Mouse (Mus musculus): ENCODE data around the gene Adgrg3. TPM values are rescaled to one million over a fixed set of nuclear protein-coding genes. Genes with fewer than 3 reads are reported as not detected.

The Adgrg3 gene
- polyA plus RNA-seq, 1 experiment, result 0.27 TPM

DNA sequence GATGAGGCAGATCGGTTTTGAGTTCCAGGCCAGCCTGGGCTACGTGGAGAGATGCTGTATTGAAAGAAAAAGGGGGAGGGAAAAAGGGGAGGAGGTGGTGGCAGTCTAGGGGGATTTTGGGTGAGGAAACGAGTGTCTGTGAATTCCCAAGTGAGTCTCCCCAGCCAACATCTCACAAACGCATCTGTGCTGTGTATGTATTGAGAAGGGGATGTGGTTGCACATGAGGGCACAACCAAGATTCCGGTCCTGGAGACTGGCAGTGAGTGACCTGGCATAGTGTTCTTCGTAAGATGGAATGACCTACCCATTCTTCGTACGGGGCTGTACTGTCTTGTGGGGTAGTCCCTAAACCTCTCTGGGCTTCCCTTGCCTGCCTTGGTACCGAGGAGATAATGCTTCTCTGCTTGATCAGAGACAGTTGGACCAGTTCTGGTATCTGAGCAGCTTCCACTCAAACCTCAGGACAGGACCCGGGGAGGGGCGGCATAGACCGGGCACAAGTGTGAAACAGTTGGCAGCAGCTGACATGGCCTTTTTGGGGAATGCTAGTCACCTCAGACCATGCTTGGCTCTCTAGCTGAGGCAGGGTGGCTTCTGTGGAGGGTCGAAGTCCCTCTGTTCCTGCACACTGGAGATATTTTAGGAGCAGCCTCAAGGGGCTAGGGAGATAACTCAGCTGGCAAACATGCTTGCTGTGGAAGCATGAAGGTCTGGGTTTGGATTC, 38.7 kb upstream of the Adgrg3 start:
- H3K4me1 ChIP-seq (ENCODE audit: control insufficient read depth, insufficient read depth, low read length), result peaks cover 8% of the 10 kb centered on the region
- TF ChIP-seq EP300 (IDR thresholded peaks at IDR 0.05; ENCODE audit: insufficient read depth, low read depth, low read length) (no peak), POLR2A (IDR thresholded peaks at IDR 0.05; ENCODE audit: insufficient read depth, low read length) (no peak), CTCF (IDR thresholded peaks at IDR 0.05; ENCODE audit: low read depth, low read length) (no peak)
- no peak overlapping the region for H3K9ac ChIP-seq (ENCODE audit: low read depth, poor library complexity, severe bottlenecking)
- H3K9me3 ChIP-seq (replicated peaks; ENCODE audit: control insufficient read depth, insufficient read depth, low read length, poor library complexity, severe bottlenecking), result no peaks in the 10 kb centered on the region; the same call in 1 of the 2 replicates
- no peaks in the 10 kb centered on the region for H3K36me3 ChIP-seq (ENCODE audit: control insufficient read depth, insufficient read depth, low read length, poor library complexity, severe bottlenecking)
- H3K4me3 ChIP-seq (ENCODE audit: low read depth, low read length), result no peak overlapping the region
- H3K27me3 ChIP-seq (ENCODE audit: control insufficient read depth, insufficient read depth, low read length, poor library complexity, severe bottlenecking), result no peaks in the 10 kb centered on the region
- H3K27ac ChIP-seq (ENCODE audit: insufficient read depth, low read length), result no peak overlapping the region

DNA sequence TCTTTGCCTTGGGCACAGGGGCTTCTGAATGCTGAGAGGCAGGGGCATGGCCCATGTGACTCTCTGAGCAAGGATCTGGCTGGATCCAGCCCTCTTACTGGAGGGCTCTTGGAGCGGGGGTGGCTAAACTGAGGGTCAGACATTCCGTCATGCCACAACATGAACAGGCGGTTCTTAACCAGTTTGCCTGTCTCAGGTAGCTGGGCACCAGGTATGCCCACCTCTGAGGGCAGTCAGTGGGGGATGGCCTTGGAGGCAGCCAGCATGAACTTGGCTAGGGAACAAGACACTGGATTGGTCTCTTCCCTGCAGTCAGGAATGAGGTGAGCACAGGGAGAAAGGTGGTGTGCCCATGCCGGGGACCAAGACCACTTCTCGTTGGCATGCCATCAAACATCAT, 37.3 kb upstream of the Adgrg3 start:
- TF ChIP-seq EP300 (IDR thresholded peaks at IDR 0.05; ENCODE audit: insufficient read depth, low read depth, low read length) (no peak), CTCF (IDR thresholded peaks at IDR 0.05; ENCODE audit: low read depth, low read length) (no peak), POLR2A (IDR thresholded peaks at IDR 0.05; ENCODE audit: insufficient read depth, low read length) (no peak)
- no peak overlapping the region for H3K27ac ChIP-seq (ENCODE audit: insufficient read depth, low read length)
- no peaks in the 10 kb centered on the region for H3K36me3 ChIP-seq (ENCODE audit: control insufficient read depth, insufficient read depth, low read length, poor library complexity, severe bottlenecking)
- no peaks in the 10 kb centered on the region for H3K27me3 ChIP-seq (ENCODE audit: control insufficient read depth, insufficient read depth, low read length, poor library complexity, severe bottlenecking)
- no peak overlapping the region for H3K9ac ChIP-seq (ENCODE audit: low read depth, poor library complexity, severe bottlenecking)
- no peaks in the 10 kb centered on the region; the same call in 1 of the 2 replicates for H3K9me3 ChIP-seq (replicated peaks; ENCODE audit: control insufficient read depth, insufficient read depth, low read length, poor library complexity, severe bottlenecking)
- no peak overlapping the region for H3K4me3 ChIP-seq (ENCODE audit: low read depth, low read length)
- no peaks in the 10 kb centered on the region for H3K4me1 ChIP-seq (ENCODE audit: control insufficient read depth, insufficient read depth, low read length)

DNA sequence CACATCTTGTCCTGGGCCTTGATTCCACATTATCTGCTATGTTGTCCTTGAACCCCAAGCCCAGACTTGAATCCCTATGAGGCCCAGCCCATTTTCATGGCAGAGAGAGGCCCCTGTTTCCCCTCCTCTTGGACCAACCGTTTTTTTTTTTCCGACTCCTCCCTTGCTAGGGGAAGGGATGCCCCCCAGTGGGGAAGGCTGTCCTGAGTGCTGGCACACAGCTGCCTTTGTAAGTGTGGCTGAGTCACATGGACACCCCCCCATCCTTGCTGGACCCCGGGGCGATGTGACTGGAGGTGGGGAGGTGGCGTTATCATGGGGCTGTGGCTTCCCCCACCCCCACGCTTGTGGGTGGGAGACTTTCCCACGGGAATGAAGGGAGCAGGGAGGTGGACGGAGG, 36.5 kb upstream of the Adgrg3 start:
- H3K4me3 ChIP-seq (ENCODE audit: low read depth, low read length), result no peak overlapping the region
- no peak overlapping the region for H3K27ac ChIP-seq (ENCODE audit: insufficient read depth, low read length)
- no peaks in the 10 kb centered on the region; the same call in 1 of the 2 replicates for H3K9me3 ChIP-seq (replicated peaks; ENCODE audit: control insufficient read depth, insufficient read depth, low read length, poor library complexity, severe bottlenecking)
- no peaks in the 10 kb centered on the region for H3K4me1 ChIP-seq (ENCODE audit: control insufficient read depth, insufficient read depth, low read length)
- H3K27me3 ChIP-seq (ENCODE audit: control insufficient read depth, insufficient read depth, low read length, poor library complexity, severe bottlenecking), result no peaks in the 10 kb centered on the region
- no peak overlapping the region for H3K9ac ChIP-seq (ENCODE audit: low read depth, poor library complexity, severe bottlenecking)
- no peaks in the 10 kb centered on the region for H3K36me3 ChIP-seq (ENCODE audit: control insufficient read depth, insufficient read depth, low read length, poor library complexity, severe bottlenecking)
- TF ChIP-seq POLR2A (IDR thresholded peaks at IDR 0.05; ENCODE audit: insufficient read depth, low read length) (no peak), CTCF (IDR thresholded peaks at IDR 0.05; ENCODE audit: low read depth, low read length) (no peak), EP300 (IDR thresholded peaks at IDR 0.05; ENCODE audit: insufficient read depth, low read depth, low read length) (no peak)

DNA sequence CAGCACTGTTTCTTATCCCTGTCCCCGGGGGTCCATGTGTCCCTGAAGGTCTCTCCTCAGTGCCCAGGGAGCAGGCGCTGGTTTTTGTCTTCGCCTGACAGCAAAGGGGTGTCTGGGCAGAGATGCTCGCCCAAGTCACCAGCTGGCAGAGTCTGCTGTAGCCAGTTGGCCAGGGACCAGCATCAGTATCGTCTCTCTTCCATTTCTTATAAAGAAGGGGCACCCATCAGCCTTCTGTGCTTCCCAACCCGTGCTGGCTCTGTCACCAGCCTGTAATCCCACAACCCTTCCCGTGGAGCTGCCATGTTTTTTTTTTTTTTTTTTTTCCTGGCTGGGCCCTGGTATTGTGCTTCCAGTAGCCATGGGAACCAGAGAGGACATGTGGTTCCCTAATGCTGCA, 35.6 kb upstream of the Adgrg3 start:
- TF ChIP-seq POLR2A (IDR thresholded peaks at IDR 0.05; ENCODE audit: insufficient read depth, low read length) (no peak), CTCF (IDR thresholded peaks at IDR 0.05; ENCODE audit: low read depth, low read length) (no peak), EP300 (IDR thresholded peaks at IDR 0.05; ENCODE audit: insufficient read depth, low read depth, low read length) (no peak)
- no peaks in the 10 kb centered on the region; the same call in 1 of the 2 replicates for H3K9me3 ChIP-seq (replicated peaks; ENCODE audit: control insufficient read depth, insufficient read depth, low read length, poor library complexity, severe bottlenecking)
- H3K36me3 ChIP-seq (ENCODE audit: control insufficient read depth, insufficient read depth, low read length, poor library complexity, severe bottlenecking), result no peaks in the 10 kb centered on the region
- no peaks in the 10 kb centered on the region for H3K4me1 ChIP-seq (ENCODE audit: control insufficient read depth, insufficient read depth, low read length)
- no peak overlapping the region for H3K9ac ChIP-seq (ENCODE audit: low read depth, poor library complexity, severe bottlenecking)
- H3K27me3 ChIP-seq (ENCODE audit: control insufficient read depth, insufficient read depth, low read length, poor library complexity, severe bottlenecking), result no peaks in the 10 kb centered on the region
- no peak overlapping the region for H3K27ac ChIP-seq (ENCODE audit: insufficient read depth, low read length)
- no peak overlapping the region for H3K4me3 ChIP-seq (ENCODE audit: low read depth, low read length)

DNA sequence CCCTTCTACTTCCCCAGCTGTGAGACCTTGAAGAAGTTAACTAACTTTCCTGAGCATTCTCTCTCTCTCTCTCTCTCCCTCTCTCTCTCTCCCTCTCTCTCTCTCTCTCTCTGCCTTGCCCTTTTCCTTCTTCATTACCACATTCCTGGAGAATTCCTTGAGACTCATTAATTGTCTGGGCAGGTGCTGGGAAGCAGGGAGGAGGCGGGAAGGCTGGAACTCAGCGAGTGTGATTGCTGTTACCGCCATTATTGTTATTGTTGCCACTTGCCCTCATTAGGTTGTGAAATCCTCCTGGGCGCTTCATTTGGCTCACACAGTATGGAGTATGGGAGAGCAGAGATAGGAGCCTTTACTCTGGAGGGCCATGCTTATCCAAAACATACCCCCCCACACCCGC, 34.3 kb upstream of the Adgrg3 start:
- Histone ChIP-seq H3K27ac (ENCODE audit: insufficient read depth, low read length) (no peak overlapping the region), H3K4me1 (ENCODE audit: control insufficient read depth, insufficient read depth, low read length) (no peaks in the 10 kb centered on the region)

DNA sequence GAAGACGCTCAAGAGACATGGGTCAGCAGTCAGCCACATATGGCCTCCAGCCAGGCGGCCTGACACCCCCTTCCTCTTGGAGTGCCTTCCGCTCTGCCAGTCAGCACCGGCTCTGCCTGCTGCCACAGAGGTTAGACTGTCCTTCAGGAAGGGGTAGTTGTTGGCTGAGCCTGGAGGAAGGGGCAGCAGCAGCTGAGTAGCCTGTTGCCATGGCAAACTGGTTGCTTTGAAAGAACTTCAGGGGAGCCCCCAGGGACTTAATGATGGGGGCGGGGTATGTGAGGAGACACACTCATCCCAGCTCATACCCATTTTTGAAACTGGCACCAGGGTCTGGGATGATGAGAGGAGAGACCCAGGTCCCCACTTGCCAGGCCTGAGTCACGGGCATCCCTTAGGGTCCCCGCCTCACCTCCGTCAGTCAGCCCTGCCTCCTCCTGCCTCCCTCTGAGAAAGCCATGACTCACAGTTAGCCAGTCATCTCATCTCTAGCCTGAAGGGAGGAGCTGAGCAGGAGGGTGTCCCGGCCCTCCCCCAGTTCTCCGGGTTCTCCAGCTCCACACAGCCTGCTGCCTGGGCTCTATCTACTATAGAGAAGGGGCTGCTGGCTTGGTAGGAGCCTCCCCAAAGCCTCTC, 33.5 kb upstream of the Adgrg3 start:
- no peaks in the 10 kb centered on the region for H3K36me3 ChIP-seq (ENCODE audit: control insufficient read depth, insufficient read depth, low read length, poor library complexity, severe bottlenecking)
- TF ChIP-seq CTCF (IDR thresholded peaks at IDR 0.05; ENCODE audit: low read depth, low read length) (no peak), POLR2A (IDR thresholded peaks at IDR 0.05; ENCODE audit: insufficient read depth, low read length) (no peak), EP300 (IDR thresholded peaks at IDR 0.05; ENCODE audit: insufficient read depth, low read depth, low read length) (no peak)
- H3K4me3 ChIP-seq (ENCODE audit: low read depth, low read length), result no peak overlapping the region
- H3K27ac ChIP-seq (ENCODE audit: insufficient read depth, low read length), result no peak overlapping the region
- no peaks in the 10 kb centered on the region; the same call in 1 of the 2 replicates for H3K9me3 ChIP-seq (replicated peaks; ENCODE audit: control insufficient read depth, insufficient read depth, low read length, poor library complexity, severe bottlenecking)
- no peaks in the 10 kb centered on the region for H3K4me1 ChIP-seq (ENCODE audit: control insufficient read depth, insufficient read depth, low read length)
- no peak overlapping the region for H3K9ac ChIP-seq (ENCODE audit: low read depth, poor library complexity, severe bottlenecking)
- no peaks in the 10 kb centered on the region for H3K27me3 ChIP-seq (ENCODE audit: control insufficient read depth, insufficient read depth, low read length, poor library complexity, severe bottlenecking)

More for the DNA sequence above, 34.3 kb upstream of the Adgrg3 start:
- Histone ChIP-seq H3K36me3 (ENCODE audit: control insufficient read depth, insufficient read depth, low read length, poor library complexity, severe bottlenecking) (no peaks in the 10 kb centered on the region), H3K4me3 (ENCODE audit: low read depth, low read length) (no peak overlapping the region), H3K9me3 (replicated peaks; ENCODE audit: control insufficient read depth, insufficient read depth, low read length, poor library complexity, severe bottlenecking) (no peaks in the 10 kb centered on the region; the same call in 1 of the 2 replicates), H3K9ac (ENCODE audit: low read depth, poor library complexity, severe bottlenecking) (no peak overlapping the region), H3K27me3 (ENCODE audit: control insufficient read depth, insufficient read depth, low read length, poor library complexity, severe bottlenecking) (no peaks in the 10 kb centered on the region)
- TF ChIP-seq POLR2A (IDR thresholded peaks at IDR 0.05; ENCODE audit: insufficient read depth, low read length) (no peak), CTCF (IDR thresholded peaks at IDR 0.05; ENCODE audit: low read depth, low read length) (no peak), EP300 (IDR thresholded peaks at IDR 0.05; ENCODE audit: insufficient read depth, low read depth, low read length) (no peak)
